Mouse (Mus musculus) ovary, postnatal 10 days (tissue): ENCODE measurements around the gene Mrap2.

Experiments
- DNase-seq: peaks from one replicate; pipeline ENCODE4 v3.0.0; 2022; ENCODE audit warnings: low spot score

The Mrap2 gene

GRCm38 (mm10) chr9:87182231-87182630 is 38.1 kb downstream of the Mrap2 start:
- DNase-seq = no peak

DNA sequence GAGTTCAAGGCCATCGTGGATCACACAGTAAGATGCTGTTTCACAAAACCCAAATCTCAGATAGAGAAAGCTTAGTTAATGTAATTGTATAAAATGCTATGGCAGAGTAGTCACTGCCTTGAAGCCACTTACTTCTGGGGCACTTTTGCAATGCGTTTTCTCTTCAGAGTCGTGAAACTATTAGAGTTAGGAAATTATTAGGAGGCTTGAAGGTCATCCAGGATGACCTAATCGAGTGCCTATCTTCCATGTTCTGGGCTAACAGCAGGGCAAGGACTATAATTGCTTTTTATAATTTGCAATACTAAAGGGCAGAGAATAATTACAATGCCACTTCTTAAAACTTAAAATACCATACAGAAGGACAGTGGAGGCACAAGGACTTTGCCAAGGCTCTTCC is 43.2 kb downstream of the Mrap2 start:
- no peak for DNase-seq

DNA sequence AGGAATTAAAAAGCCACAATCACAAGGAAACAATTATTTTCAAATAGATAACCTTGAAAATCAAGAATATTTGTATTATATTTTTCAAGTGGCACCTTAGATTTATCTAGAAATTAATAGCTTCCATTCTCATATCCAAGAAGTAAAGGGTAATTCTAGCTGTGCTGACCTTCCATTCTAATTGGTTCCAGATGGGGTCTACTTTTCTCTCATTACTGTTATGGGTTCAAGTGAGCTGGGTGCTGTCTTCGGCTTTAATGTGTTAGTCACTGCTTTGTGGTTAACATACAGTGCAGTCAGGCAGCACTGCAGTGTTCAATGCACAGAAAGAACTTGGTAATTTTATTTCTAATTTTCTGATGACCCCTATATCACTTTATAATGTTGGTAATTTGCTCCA is 49.6 kb downstream of the Mrap2 start:
- DNase-seq = no peak

DNA sequence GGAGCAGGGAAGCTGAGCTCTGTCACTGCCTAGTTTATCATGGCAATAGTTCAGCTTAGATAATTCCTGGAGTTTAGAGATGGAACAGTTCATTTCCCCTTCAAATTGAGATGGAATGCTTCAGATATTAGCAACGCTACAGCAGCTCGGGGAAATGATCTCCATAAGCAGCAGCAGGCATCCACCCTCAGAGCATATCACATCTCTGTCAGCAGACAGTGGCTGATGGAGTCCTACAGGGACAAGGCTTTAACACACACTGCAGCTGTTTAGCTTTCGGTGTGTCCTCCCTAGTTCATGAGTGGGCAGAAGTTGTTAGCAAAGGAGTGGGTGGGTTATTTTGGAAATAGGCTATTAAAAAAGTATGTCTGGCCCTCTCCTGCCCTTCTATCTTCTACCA is 53.2 kb downstream of the Mrap2 start:
- no peak for DNase-seq

DNA sequence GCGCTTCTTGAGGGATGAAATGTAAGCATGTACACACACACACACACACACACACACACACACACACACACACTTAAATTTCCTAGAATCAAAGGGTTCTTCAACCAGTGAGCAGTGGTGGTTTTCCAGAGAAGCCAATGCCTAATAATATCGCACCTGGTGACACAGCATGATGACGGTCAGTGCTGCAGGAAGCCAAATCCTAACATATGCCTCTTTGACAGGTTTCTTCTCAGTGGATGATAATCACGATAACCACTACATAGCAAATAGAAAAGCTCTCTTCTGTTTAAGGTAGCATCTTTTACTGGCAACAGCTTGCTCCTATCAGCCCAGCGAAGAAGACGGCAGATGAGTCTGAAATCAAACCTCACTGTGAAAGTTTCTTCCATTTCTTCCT is 53.9 kb downstream of the Mrap2 start:
- no peak for DNase-seq

DNA sequence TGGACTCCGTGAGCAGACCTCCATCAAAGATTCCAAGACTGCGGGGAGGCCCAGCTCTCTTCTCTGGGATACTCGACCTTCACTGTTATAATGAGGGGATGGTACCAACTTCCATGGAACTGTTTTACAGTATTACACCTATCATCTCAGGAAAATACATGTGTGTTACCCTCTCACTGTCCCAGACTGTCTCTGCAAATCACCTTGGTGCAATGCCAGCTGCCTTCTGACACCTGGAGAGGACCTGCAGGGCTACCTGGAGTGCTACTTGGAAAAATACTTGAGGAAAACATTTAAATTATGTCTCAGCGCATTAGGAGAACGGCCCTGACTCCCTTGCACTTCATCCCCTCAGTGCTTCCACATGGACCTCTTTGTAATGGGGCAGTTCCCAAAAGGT is 56.3 kb downstream of the Mrap2 start:
- DNase-seq = no peak

GRCm38 (mm10) chr9:87200919-87201318 is 56.8 kb downstream of the Mrap2 start:
- DNase-seq = no peak

GRCm38 (mm10) chr9:87202431-87202830 is 58.3 kb downstream of the Mrap2 start:
- DNase-seq = no peak

- no peak for DNase-seq
Observed at GRCm38 (mm10) chr9:87210830-87211339, 66.8 kb downstream of the Mrap2 start.

GRCm38 (mm10) chr9:87213204-87213603 is 69.1 kb downstream of the Mrap2 start:
- no peak for DNase-seq
